8 mouse cellular contexts compared by ENCODE assay signal in the genomic region with DNA sequence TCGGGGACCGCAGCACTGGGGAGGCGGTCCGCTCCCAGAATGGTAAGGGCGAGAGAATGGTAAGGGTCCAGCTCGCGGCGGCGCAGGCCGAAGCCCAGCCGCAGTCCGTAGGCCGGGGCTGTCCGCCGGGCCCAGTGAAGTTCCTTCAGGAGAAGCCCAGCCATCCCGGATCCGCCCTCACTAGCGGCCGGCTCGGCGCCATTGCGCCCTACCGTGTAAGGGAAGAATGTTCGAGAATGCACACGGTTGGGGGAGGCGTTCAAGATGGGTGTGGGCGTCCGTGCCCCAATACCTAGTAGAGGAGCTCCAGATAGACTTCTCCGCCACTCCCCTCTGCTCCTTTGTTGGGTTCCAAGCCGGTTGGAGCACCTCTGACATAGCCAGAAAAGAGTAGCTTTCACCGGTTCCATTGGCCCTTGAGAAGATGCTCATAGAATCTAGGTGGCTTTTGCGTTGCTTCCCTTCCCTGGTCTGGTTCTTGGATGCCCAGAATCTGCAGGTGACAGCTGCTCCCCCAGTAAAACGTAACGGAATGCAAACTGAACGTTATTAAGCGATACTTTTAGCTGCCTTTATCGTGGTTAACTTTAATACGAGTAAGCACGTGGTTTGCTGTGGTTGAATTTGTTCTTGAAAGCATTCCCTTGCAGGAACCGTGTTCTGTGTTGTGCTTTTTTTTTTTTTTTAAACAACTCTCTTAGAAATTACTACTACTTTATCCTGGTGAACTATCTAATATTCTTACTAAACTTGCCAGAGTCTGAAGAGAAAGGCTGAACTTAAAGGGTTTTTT. TPM values are rescaled to one million over a fixed set of nuclear protein-coding genes. Genes with fewer than 3 reads are reported as not detected.
DNase-seq lines count a peak whose midpoint lies in the region; ATAC-seq lines count a peak whose summit lies in the region.

No protein-coding gene starts in this region.

- no peaks in the 10 kb centered on the region for H3K9me3 ChIP-seq in embryonic facial prominence, embryonic 15.5 days (replicated peaks)
- H3K9me3 ChIP-seq in intestine, embryonic 16.5 days (ENCODE audit: control insufficient read depth, low read length), result no peaks in the 10 kb centered on the region

- peak overlapping the region; percentile 63 for H3K4me2 ChIP-seq in embryonic facial prominence, embryonic 15.5 days (replicated peaks)
- peak overlapping the region; percentile 56 for H3K4me2 ChIP-seq in intestine, embryonic 16.5 days (ENCODE audit: low read depth, low read length)

- H3K4me3 ChIP-seq in embryonic facial prominence, embryonic 15.5 days (replicated peaks), result peak overlapping the region; percentile 93
- H3K4me3 ChIP-seq in intestine, embryonic 16.5 days (ENCODE audit: low read length), result peak overlapping the region; percentile 95

- H3K27me3 ChIP-seq in embryonic facial prominence, embryonic 15.5 days, result no peaks in the 10 kb centered on the region
- H3K27me3 ChIP-seq in intestine, embryonic 16.5 days (replicated peaks; ENCODE audit: control insufficient read depth, insufficient read depth, low read length), result no peaks in the 10 kb centered on the region

- under 1% methylated on average over 40 of the region's 40 CpGs for WGBS in embryonic facial prominence, embryonic 15.5 days
- WGBS in intestine, embryonic 16.5 days, result under 1% methylated on average over 40 of the region's 40 CpGs

- peak; percentile 56 for ATAC-seq in embryonic facial prominence, embryonic 15.5 days (ENCODE audit: insufficient number of reproducible peaks, low FRiP score, low TSS enrichment, low read depth)
- peak; percentile 60 for ATAC-seq in intestine, embryonic 16.5 days

- H3K36me3 ChIP-seq in embryonic facial prominence, embryonic 15.5 days, result peaks cover 49% of the 10 kb centered on the region
- H3K36me3 ChIP-seq in intestine, embryonic 16.5 days (ENCODE audit: control insufficient read depth, insufficient read depth, low read length), result peaks cover 7% of the 10 kb centered on the region; the same call in 1 of the 2 replicates

- peak overlapping the region; percentile 96 for H3K9ac ChIP-seq in embryonic facial prominence, embryonic 15.5 days
- H3K9ac ChIP-seq in intestine, embryonic 16.5 days (ENCODE audit: low read depth, low read length), result peak overlapping the region; percentile 98

- peak overlapping the region; percentile 91 for H3K27ac ChIP-seq in embryonic facial prominence, embryonic 15.5 days (replicated peaks)
- peak overlapping the region; percentile 91 for H3K27ac ChIP-seq in intestine, embryonic 16.5 days (ENCODE audit: low read length)

- peak; percentile 32 for DNase-seq in adrenal gland, postnatal 25 days
- no peak for DNase-seq in adrenal gland, adult 8-10 months
- peak; percentile 0 for DNase-seq in retina, adult 2 months (ENCODE audit: low read depth, low spot score)
- DNase-seq in retina, postnatal 1 day, result no peak
- DNase-seq in lung, postnatal 36 days, result peak; percentile 50
- DNase-seq in spleen, postnatal 4 days (ENCODE audit: low spot score in 2 of 2), result peak; percentile 61 to 83

- 0 out of 2 replicates have a peak, but pooled peaks cover 3% of the 10 kb centered on the region for H3K4me1 ChIP-seq in embryonic facial prominence, embryonic 15.5 days
- peaks cover 3% of the 10 kb centered on the region; the same call in 1 of the 2 replicates for H3K4me1 ChIP-seq in intestine, embryonic 16.5 days (ENCODE audit: control insufficient read depth, insufficient read depth, low read length)

RNA-seq across cellular contexts. Expression of a gene that starts 0.6 kb away (rescaled TPM):
- total RNA-seq in adrenal gland, postnatal 25 days (2021), result 63.0 and 72.7 TPM in 2 replicates
- 10 to 100 TPM; 58.6 to 69.0 (median 62.7) TPM for total RNA-seq in adrenal gland, adult 8-10 months (2022)
- polyA plus RNA-seq in embryonic facial prominence, embryonic 15.5 days (2015; fragmentation: Nextera tagmentation; extraction: Ambion mirVana), result 135 TPM in 2 replicates
- polyA plus RNA-seq in intestine, embryonic 16.5 days (2015; fragmentation: Nextera tagmentation; extraction: Ambion mirVana), result 159 and 183 TPM in 2 replicates

RNA-seq across cellular contexts. Expression of a gene that starts 1.3 kb away (rescaled TPM):
- 206 and 219 TPM in 2 replicates for total RNA-seq in adrenal gland, postnatal 25 days (2021)
- total RNA-seq in adrenal gland, adult 8-10 months (2022), result 100 to 1,000 TPM; 172 to 223 (median 192) TPM
- polyA plus RNA-seq in embryonic facial prominence, embryonic 15.5 days (2015; fragmentation: Nextera tagmentation; extraction: Ambion mirVana), result 352 and 356 TPM in 2 replicates
- 307 and 348 TPM in 2 replicates for polyA plus RNA-seq in intestine, embryonic 16.5 days (2015; fragmentation: Nextera tagmentation; extraction: Ambion mirVana)

RNA-seq across cellular contexts. Expression of a gene that starts 6.8 kb away (rescaled TPM):
- 4.8 and 6.0 TPM in 2 replicates for total RNA-seq in adrenal gland, postnatal 25 days (2021)
- total RNA-seq in adrenal gland, adult 8-10 months (2022), result 1 to 10 TPM; 3.0 to 4.1 (median 3.5) TPM
- polyA plus RNA-seq in embryonic facial prominence, embryonic 15.5 days (2015; fragmentation: Nextera tagmentation; extraction: Ambion mirVana), result 2.5 and 3.8 TPM in 2 replicates
- 0.53 and 1.1 TPM in 2 replicates for polyA plus RNA-seq in intestine, embryonic 16.5 days (2015; fragmentation: Nextera tagmentation; extraction: Ambion mirVana)

RNA-seq across cellular contexts. Expression of a gene that starts 23.6 kb away (rescaled TPM):
- 2.0 and 3.1 TPM in 2 replicates for total RNA-seq in adrenal gland, postnatal 25 days (2021)
- 1 to 10 TPM in 3 of 4 experiments, under 1 TPM in 1; 0.99 to 2.2 (median 1.4) TPM for total RNA-seq in adrenal gland, adult 8-10 months (2022)
- polyA plus RNA-seq in embryonic facial prominence, embryonic 15.5 days (2015; fragmentation: Nextera tagmentation; extraction: Ambion mirVana), result 0.60 and 1.2 TPM in 2 replicates
- 0.91 and 0.99 TPM in 2 replicates for polyA plus RNA-seq in intestine, embryonic 16.5 days (2015; fragmentation: Nextera tagmentation; extraction: Ambion mirVana)

RNA-seq across cellular contexts. Expression of a gene that starts 41.0 kb away (rescaled TPM):
- total RNA-seq in adrenal gland, postnatal 25 days (2021), result not detected in 2 replicates
- total RNA-seq in adrenal gland, adult 8-10 months (2022), result under 1 TPM in 1 of 4 experiments, not detected in 3; 0.13 TPM
- polyA plus RNA-seq in embryonic facial prominence, embryonic 15.5 days (2015; fragmentation: Nextera tagmentation; extraction: Ambion mirVana), result 0.13 and 0.27 TPM in 2 replicates
- not detected in 2 replicates for polyA plus RNA-seq in intestine, embryonic 16.5 days (2015; fragmentation: Nextera tagmentation; extraction: Ambion mirVana)

Comparison
In these comparisons a context has a peak if more than half of its experiments do, and no peak if none do; other contexts are left out.
1. DNase-seq: peak in adrenal gland, postnatal 25 days (single experiment), retina, adult 2 months (single experiment), lung, postnatal 36 days (single experiment) and spleen, postnatal 4 days (2 of 2); none in adrenal gland, adult 8-10 months (single experiment) and retina, postnatal 1 day (single experiment).